Mouse (Mus musculus) urinary bladder, postnatal 25 days (tissue): Measurements from ENCODE around the gene Gm13539.
"Not testable (repeated sequence)": the region's sequence is repeated elsewhere in the genome, so short reads cannot be mapped to it uniquely, and the experiment has no call there.

Source experiments
- DNase-seq: peaks from one replicate; pipeline ENCODE4 v3.0.0; 2022; ENCODE audit warnings: low spot score

Gm13539 gene

GRCm38 (mm10) chr2:25781957-25782356, at the start of gene Gm13539:
Gene Gm13539, plus strand, starts transcription at chr2:25782257.
- DNase-seq, result no peak

GRCm38 (mm10) chr2:25733199-25733930, 48.7 kb upstream of the Gm13539 start:
- DNase-seq, result no peak

- not testable (repeated sequence) for DNase-seq
These were observed 45.3 kb upstream of the Gm13539 start, which contains the start of gene Obp2b for GRCm38 (mm10) chr2:25736709-25737108. Gene Obp2b, plus strand, starts transcription at chr2:25737009.

- DNase-seq, result no peak
These were observed 40.4 kb upstream of the Gm13539 start for GRCm38 (mm10) chr2:25741671-25742070.

GRCm38 (mm10) chr2:25754201-25754600, 27.9 kb upstream of the Gm13539 start:
- no peak for DNase-seq

GRCm38 (mm10) chr2:25758064-25758625, 23.9 kb upstream of the Gm13539 start:
- no peak for DNase-seq

GRCm38 (mm10) chr2:25765269-25765668, 16.8 kb upstream of the Gm13539 start, which contains the start of gene Lcn3:
Gene Lcn3, plus strand, starts transcription at chr2:25765569.
- no peak for DNase-seq

GRCm38 (mm10) chr2:25767764-25768163, 14.3 kb upstream of the Gm13539 start:
- no peak for DNase-seq

- no peak for DNase-seq
These were observed 8.6 kb upstream of the Gm13539 start for GRCm38 (mm10) chr2:25773507-25773906.

GRCm38 (mm10) chr2:25774640-25775039, 7.4 kb upstream of the Gm13539 start:
- DNase-seq, result no peak

GRCm38 (mm10) chr2:25775991-25776390, 6.1 kb upstream of the Gm13539 start:
- no peak for DNase-seq

GRCm38 (mm10) chr2:25776717-25777116, 5.3 kb upstream of the Gm13539 start, which contains the start of gene Lcn11:
Gene Lcn11, plus strand, starts transcription at chr2:25777017.
- DNase-seq, result no peak

GRCm38 (mm10) chr2:25779076-25779475, 3.0 kb upstream of the Gm13539 start:
- DNase-seq, result no peak

- DNase-seq, result no peak
These were observed 1.1 kb upstream of the Gm13539 start for GRCm38 (mm10) chr2:25780921-25781320.

GRCm38 (mm10) chr2:25785573-25786322, 3.7 kb downstream of the Gm13539 start:
- no peak for DNase-seq

- no peak for DNase-seq
These were observed 7.0 kb downstream of the Gm13539 start for GRCm38 (mm10) chr2:25789092-25789491.

- no peak for DNase-seq
These were observed 15.6 kb downstream of the Gm13539 start for GRCm38 (mm10) chr2:25797635-25798034.

- no peak for DNase-seq
These were observed 16.0 kb downstream of the Gm13539 start for GRCm38 (mm10) chr2:25798065-25798464.

GRCm38 (mm10) chr2:25811711-25812110, 29.7 kb downstream of the Gm13539 start:
- no peak for DNase-seq

- DNase-seq, result no peak
These were observed 31.3 kb downstream of the Gm13539 start for GRCm38 (mm10) chr2:25813364-25813763.

GRCm38 (mm10) chr2:25815748-25816147, 33.7 kb downstream of the Gm13539 start, which contains the start of gene Glt6d1:
Gene Glt6d1, minus strand, starts transcription at chr2:25815848.
- DNase-seq, result not testable (repeated sequence)

- no peak for DNase-seq
These were observed 40.7 kb downstream of the Gm13539 start, which contains the start of gene Lcn9 for GRCm38 (mm10) chr2:25822806-25823205. Gene Lcn9, plus strand, starts transcription at chr2:25823153.

GRCm38 (mm10) chr2:25824751-25825150, 42.7 kb downstream of the Gm13539 start:
- DNase-seq, result no peak
